Mouse (Mus musculus) lung, postnatal 25 days (tissue): ENCODE measurements around the gene Dclk1.
A peak's percentile ranks its signal among the peaks of the same experiment; 100 is the strongest.

ENCODE experiments used
- DNase-seq: peaks from one replicate; pipeline ENCODE4 v3.0.0; 2022; ENCODE audit warnings: low spot score

Dclk1 gene

DNA sequence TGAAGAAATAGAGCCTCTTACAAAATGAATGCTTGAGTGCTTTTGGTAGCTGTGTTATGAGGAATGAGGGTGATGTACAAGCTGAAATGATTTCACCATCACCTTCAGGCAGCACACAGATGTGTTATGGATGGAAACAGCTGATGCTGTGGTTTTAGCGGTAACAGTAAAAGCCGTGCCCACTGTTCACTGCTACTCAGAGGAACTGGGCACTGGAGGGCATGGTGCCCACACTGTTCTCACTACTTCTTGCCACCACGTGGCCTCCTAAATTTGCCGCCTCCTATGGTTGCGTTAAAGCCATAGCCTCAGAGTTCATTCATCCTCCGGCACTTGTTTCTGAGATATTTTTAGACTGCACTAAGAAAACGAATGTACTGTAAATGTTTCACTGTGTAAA lies 18.0 kb downstream of the Dclk1 start:
- no peak for DNase-seq

DNA sequence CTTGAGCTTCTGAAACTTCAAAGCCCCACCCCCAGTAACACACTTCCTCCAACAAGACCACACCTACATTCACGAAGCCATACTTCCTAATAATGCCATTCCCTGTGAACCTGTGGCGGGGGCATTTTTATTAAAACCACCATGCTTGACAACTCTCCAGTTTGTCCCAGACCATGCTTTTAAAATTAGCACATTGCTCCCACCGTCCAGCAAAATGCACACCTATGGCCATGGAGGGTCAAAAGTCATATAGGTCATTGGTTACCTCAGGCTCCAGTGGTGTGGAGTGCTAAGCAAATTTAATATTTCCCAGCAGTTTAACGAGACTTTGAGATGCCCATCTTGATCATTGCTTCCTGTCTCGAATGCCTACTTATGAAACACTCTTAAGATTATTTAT lies 23.9 kb downstream of the Dclk1 start:
- no peak for DNase-seq

GRCm38 (mm10) chr3:55269802-55270201 lies 27.6 kb downstream of the Dclk1 start:
- DNase-seq: no peak

GRCm38 (mm10) chr3:55270345-55270744 lies 28.2 kb downstream of the Dclk1 start:
- DNase-seq: no peak

GRCm38 (mm10) chr3:55270920-55271319 lies 28.8 kb downstream of the Dclk1 start:
- no peak for DNase-seq

- no peak for DNase-seq
These were observed 30.4 kb downstream of the Dclk1 start for GRCm38 (mm10) chr3:55272536-55272935.

GRCm38 (mm10) chr3:55276446-55276845 lies 34.3 kb downstream of the Dclk1 start:
- no peak for DNase-seq

DNA sequence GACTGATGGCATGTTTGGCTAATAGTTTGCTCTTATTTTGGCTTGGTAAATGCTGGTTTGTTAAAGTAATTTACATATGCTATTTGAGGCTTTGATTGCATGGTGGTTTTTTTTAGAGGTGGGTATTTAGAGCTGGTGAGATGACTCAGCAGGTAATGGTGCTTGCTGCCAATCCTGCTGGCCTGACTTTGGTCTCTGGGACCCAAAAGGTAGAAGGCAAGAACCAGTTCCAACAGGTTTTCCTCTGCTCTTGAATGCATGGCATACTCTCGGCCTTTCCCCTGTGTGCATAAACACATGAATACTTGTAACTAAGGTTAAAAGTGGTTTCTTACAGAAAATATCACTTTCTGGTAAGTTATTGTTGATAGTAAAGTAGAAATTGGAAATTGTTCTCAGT lies 34.7 kb downstream of the Dclk1 start:
- no peak for DNase-seq

- no peak for DNase-seq
These were observed 35.7 kb downstream of the Dclk1 start for GRCm38 (mm10) chr3:55277829-55278228.

DNA sequence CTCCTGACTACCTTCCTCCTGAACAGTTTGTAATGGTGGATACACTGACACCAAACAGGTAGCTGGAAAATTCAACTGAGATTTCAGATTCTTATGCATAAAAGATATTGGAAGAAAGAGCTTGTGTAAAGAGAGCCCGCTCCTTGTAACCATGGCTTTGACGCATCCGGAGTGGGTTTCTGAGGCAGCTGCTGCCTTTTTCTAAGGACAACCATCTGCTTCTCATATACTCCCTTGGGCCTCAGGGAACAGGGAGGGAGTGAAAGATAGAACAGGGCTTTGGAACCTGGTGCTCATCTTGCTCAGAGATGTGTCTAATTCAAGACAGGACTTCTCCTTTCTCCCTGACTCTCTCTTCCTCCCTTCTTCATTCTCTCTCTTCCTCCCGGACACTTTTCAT lies 37.8 kb downstream of the Dclk1 start:
- no peak for DNase-seq

GRCm38 (mm10) chr3:55280471-55280870 lies 38.3 kb downstream of the Dclk1 start:
- no peak for DNase-seq

- no peak for DNase-seq
These were observed 42.1 kb downstream of the Dclk1 start for GRCm38 (mm10) chr3:55284215-55284614.

- no peak for DNase-seq
These were observed 46.6 kb downstream of the Dclk1 start for GRCm38 (mm10) chr3:55288726-55289125.

- no peak for DNase-seq
These were observed 49.8 kb downstream of the Dclk1 start for GRCm38 (mm10) chr3:55291964-55292363.

GRCm38 (mm10) chr3:55292783-55293430 lies 50.7 kb downstream of the Dclk1 start:
- no peak for DNase-seq

- DNase-seq: no peak
These were observed 63.5 kb downstream of the Dclk1 start for GRCm38 (mm10) chr3:55305653-55306052.

DNA sequence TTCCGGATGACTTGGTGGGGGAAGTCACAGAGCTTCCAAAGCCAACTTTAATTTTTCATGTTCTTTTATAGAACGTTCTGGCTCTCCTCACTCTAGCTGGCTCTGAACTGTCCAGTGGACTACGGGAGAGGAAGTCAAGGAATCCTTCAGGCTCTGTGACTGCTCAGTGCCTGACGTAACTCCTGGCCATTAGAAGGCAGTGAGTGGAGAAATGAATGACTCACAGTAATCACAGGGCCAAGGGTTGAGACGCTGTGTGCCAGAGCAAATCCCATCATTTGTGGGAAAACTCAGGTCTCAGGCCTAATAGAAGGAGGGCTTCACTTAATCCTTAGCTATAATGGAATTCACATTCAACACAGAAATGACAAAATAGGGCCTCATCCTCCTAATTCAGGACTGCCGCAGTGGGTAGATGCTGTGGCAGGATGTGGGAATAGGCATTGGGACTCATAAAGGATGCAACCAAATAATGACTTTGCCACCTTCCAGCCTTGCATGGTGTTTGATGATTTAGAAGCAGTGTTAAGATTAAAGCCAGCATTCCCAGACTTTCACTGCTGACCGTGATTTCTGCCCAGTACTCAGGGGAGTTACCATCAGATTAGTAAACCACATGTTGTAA lies 65.5 kb downstream of the Dclk1 start:
- peak; percentile 16 for DNase-seq

GRCm38 (mm10) chr3:55309961-55310360 lies 67.8 kb downstream of the Dclk1 start:
- DNase-seq: no peak

DNA sequence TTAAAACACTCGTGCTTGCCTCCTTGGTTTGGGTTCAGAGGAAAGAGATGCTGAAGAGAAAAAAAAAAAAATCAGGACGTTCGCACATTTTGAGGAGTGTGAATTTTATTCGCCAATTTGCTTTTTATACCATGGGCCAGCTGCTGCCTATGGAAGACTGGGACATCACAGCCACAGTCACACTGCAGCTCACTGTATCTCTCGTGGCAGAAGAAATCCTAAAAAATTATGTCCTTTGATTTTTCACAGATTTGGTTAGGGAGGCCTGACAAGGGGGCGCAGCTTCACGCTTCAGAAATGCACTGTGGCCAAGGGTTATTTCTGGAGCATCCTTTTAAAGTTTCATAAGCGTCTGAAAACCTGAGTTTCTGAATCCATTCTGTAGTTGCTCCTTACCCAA lies 73.7 kb downstream of the Dclk1 start:
- no peak for DNase-seq

- DNase-seq: no peak
These were observed 75.9 kb downstream of the Dclk1 start for GRCm38 (mm10) chr3:55318021-55318420.

DNA sequence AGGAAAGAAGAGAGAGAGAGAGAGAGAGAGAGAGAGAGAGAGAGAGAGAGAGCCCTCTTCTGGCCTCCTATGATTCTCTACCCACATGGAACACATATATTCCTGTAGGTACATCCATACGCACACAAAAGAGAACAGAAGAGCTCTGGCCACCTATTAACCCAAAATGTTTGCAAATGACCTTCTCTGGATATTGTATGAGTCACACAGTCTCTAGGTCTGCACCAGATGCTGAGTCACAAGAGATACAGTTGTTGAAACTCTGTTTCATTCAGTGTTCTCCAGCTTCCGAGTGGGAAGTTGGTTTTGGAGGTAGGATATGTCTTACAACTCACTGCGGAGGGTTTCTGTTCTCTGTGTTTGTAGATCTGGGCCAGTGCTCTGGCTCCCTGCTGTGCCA lies 78.4 kb downstream of the Dclk1 start:
- no peak for DNase-seq

DNA sequence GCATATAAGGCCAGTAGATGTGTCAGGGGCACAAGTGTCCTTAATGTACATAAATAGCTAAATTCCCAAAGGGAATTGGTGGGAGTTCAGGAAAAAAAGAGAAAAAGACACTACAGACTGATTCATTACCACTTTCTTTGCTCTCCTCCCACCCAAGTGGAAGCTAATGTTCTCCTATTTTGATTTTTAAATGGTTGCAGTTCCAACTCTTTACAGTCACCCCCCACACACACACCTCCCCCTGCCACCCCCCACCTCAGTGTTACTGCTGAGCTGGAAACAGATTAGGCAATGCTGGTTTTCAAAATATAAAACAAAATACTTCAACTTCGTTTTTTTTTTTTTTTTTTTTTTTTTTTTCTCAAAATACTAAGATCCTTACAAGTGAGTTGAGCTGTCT lies 81.9 kb downstream of the Dclk1 start:
- no peak for DNase-seq

GRCm38 (mm10) chr3:55330496-55330895 lies 88.3 kb downstream of the Dclk1 start:
- no peak for DNase-seq

GRCm38 (mm10) chr3:55331694-55332093 lies 89.5 kb downstream of the Dclk1 start:
- DNase-seq: no peak
